Mouse (Mus musculus): ENCODE measurements around the gene Jph3.

Jph3 gene

DNA sequence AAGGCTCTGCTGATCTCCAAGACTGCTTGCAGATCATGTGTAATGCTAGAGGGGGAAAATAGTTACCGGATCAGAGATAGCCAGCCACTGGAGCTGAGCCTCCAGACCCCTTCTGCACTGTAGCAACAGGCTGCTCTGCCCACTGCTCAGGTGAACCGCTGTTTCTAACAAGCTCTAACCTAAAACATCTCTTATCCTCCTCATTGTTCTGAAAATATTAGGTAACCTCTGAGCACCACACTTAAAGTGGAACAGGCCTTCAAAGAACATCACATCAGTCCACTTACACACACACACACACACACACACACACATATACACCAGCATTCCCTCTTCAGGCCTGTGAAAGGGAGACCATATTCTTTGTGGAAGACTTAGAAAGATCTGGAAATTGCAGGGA is 102.6 kb downstream of the Jph3 start:
- no peak for DNase-seq (ENCODE audit: low spot score in 2 of 2)

DNA sequence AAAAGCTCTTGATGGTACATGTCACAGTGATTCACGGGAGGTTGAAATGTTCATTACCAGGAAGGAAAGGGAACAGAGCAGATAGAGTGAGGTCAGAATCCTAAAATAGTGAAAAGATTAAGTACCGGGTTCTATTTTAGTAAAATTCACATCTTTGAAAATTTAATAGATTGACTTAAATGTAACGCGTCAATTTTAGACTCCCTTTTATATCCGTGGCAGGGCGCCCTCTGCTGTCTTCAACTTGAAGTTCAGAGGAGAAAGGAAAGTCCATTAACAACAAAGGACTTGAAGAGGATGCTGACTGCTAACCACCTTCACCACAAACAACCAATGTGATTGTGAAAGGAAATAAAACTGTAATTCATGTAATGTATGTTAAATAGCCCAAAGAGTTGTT is 103.1 kb downstream of the Jph3 start:
- peak; percentile 87 to 91 for DNase-seq (ENCODE audit: low spot score in 2 of 2)

- DNase-seq (ENCODE audit: low spot score in 2 of 2): peak; percentile 81 to 85
These were observed 111.8 kb downstream of the Jph3 start for GRCm38 (mm10) chr8:121841242-121841641.

- no peak for DNase-seq (ENCODE audit: low spot score in 2 of 2)
These were observed 112.9 kb downstream of the Jph3 start for GRCm38 (mm10) chr8:121842064-121842955.

DNA sequence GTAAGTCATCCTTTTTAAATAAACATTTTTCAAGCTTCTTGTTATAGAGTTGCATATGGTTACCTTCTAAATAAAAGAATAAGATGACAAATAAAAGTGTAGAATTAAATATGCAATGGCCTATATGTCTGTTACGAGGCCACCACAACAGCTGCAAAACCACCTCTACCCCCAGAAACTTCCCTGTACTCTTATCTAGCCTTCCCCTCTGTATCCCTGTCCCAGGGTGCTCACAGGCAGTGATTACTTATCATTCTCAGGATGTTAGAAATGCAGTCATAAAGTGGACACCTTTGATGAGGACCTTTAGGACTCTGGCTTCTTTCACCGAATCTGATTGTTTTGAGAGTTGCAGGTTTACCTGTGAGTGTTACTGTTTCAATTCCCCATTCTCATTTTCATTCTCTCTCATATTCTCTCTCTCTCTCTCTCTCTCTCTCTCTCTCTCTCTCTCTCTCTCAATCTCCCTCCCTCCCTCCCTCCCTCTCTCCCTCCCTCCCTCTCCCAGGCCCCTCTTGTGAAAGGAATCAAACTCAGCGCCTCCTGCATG is 113.8 kb downstream of the Jph3 start:
- DNase-seq (ENCODE audit: low spot score in 2 of 2): no peak

Data from right cerebral cortex, adult 2 months (tissue).